Mouse (Mus musculus): ENCODE data around the gene Slc4a8. TPM values are rescaled to one million over a fixed set of nuclear protein-coding genes. Genes with fewer than 3 reads are reported as not detected.
"Not testable (repeated sequence)": the region's sequence is repeated elsewhere in the genome, so short reads cannot be mapped to it uniquely, and the experiment has no call there.

Slc4a8 gene
- total RNA-seq, 1 experiment from 2014 or later, result 10.4 TPM

GRCm38 (mm10) chr15:100743238-100743637 is 18.3 kb upstream of the Slc4a8 start:
- no peak for DNase-seq

- no peak for DNase-seq
Observed at GRCm38 (mm10) chr15:100746478-100747120, 14.9 kb upstream of the Slc4a8 start.

GRCm38 (mm10) chr15:100747121-100747963 is 14.2 kb upstream of the Slc4a8 start:
- peak; percentile 57 for DNase-seq

GRCm38 (mm10) chr15:100748584-100748983 is 13.0 kb upstream of the Slc4a8 start:
- no peak for DNase-seq

- peak; percentile 29 for DNase-seq
Observed at GRCm38 (mm10) chr15:100749751-100750538, 11.6 kb upstream of the Slc4a8 start.

GRCm38 (mm10) chr15:100752439-100752838 is 9.1 kb upstream of the Slc4a8 start:
- DNase-seq, result no peak

GRCm38 (mm10) chr15:100753045-100753444 is 8.5 kb upstream of the Slc4a8 start:
- DNase-seq, result no peak

- DNase-seq, result no peak
Observed at GRCm38 (mm10) chr15:100754041-100754440, 7.5 kb upstream of the Slc4a8 start.

- peak; percentile 72 for DNase-seq
Observed at GRCm38 (mm10) chr15:100754805-100755497, 6.6 kb upstream of the Slc4a8 start.

- no peak for DNase-seq
Observed at GRCm38 (mm10) chr15:100755498-100755859, 6.1 kb upstream of the Slc4a8 start.

GRCm38 (mm10) chr15:100755881-100756624 is 5.5 kb upstream of the Slc4a8 start:
- DNase-seq, result peak; percentile 6

GRCm38 (mm10) chr15:100757527-100757978 is 4.0 kb upstream of the Slc4a8 start:
- peak; percentile 81 for DNase-seq

GRCm38 (mm10) chr15:100759286-100759685 is 2.3 kb upstream of the Slc4a8 start:
- no peak for DNase-seq

- no peak for DNase-seq
Observed at GRCm38 (mm10) chr15:100761036-100761418, 520 bp upstream of the Slc4a8 start.

- DNase-seq, result no peak
Observed at GRCm38 (mm10) chr15:100762649-100763048, 1.1 kb downstream of the Slc4a8 start.

GRCm38 (mm10) chr15:100764163-100764951 is 2.8 kb downstream of the Slc4a8 start:
- DNase-seq, result peak; percentile 52

GRCm38 (mm10) chr15:100766826-100767225 is 5.3 kb downstream of the Slc4a8 start:
- no peak for DNase-seq

- DNase-seq, result no peak
Observed at GRCm38 (mm10) chr15:100767851-100768250, 6.3 kb downstream of the Slc4a8 start.

GRCm38 (mm10) chr15:100769023-100769422 is 7.5 kb downstream of the Slc4a8 start:
- DNase-seq, result not testable (repeated sequence)

- no peak for DNase-seq
Observed at GRCm38 (mm10) chr15:100770338-100770737, 8.8 kb downstream of the Slc4a8 start.
